Mouse (Mus musculus): Measurements from ENCODE around the gene Fbxl18. TPM values are rescaled to one million over a fixed set of nuclear protein-coding genes. Genes with fewer than 3 reads are reported as not detected.
A peak's percentile ranks its signal among the peaks of the same experiment; 100 is the strongest.

The Fbxl18 gene
- polyA plus RNA-seq, 1 experiment from 2014 or later, result 14.5 TPM

DNA sequence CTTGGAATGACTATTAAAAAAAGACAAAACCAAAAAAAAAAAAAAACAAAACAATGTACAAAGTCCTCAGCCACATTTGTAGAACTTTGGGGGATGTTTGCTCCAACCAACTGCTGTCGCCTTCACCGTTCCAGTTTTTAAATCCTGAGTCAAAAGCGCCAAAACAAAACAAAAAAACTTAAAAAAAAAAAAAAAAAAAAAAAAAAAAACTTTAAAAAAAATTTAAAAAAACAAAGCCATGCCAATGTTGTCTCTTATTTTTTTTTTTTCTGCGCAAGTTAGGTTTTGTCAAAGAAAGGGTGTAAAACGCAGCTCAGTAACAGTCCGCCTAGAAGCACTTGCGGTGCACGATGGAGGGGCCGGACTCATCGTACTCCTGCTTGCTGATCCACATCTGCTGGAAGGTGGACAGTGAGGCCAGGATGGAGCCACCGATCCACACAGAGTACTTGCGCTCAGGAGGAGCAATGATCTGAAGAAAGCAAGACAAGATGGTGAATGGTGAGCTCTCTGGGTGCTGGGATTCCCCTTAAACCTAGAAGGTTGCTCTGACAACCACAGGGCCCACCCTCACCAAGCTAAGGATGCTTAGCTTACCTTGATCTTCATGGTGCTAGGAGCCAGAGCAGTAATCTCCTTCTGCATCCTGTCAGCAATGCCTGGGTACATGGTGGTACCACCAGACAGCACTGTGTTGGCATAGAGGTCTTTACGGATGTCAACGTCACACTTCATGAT, 8.4 kb upstream of the Fbxl18 start:
- peaks cover 69% of the 10 kb centered on the region for H3K36me3 ChIP-seq (ENCODE audit: control insufficient read depth, insufficient read depth, low read length)
- H3K4me3 ChIP-seq (ENCODE audit: low read depth, low read length), result peak overlapping the region; percentile 100
- WGBS, result 85% methylated on average over 14 of the region's 14 CpGs
- H3K4me1 ChIP-seq (ENCODE audit: control insufficient read depth, insufficient read depth, low read length), result peaks cover 24% of the 10 kb centered on the region
- H3K27ac ChIP-seq (ENCODE audit: low read depth, low read length), result no peak overlapping the region
- no peak for DNase-seq (ENCODE audit: low spot score)
- H3K9me3 ChIP-seq (replicated peaks; ENCODE audit: control insufficient read depth, low read length), result no peaks in the 10 kb centered on the region
- peak overlapping the region; percentile 37; the same call in 1 of the 2 replicates for H3K9ac ChIP-seq (ENCODE audit: low read length)
- no peaks in the 10 kb centered on the region for H3K27me3 ChIP-seq (replicated peaks; ENCODE audit: control insufficient read depth, insufficient read depth, low read length)
- no peak for ATAC-seq
- H3K4me2 ChIP-seq (ENCODE audit: low read length), result peak overlapping the region; percentile 66

DNA sequence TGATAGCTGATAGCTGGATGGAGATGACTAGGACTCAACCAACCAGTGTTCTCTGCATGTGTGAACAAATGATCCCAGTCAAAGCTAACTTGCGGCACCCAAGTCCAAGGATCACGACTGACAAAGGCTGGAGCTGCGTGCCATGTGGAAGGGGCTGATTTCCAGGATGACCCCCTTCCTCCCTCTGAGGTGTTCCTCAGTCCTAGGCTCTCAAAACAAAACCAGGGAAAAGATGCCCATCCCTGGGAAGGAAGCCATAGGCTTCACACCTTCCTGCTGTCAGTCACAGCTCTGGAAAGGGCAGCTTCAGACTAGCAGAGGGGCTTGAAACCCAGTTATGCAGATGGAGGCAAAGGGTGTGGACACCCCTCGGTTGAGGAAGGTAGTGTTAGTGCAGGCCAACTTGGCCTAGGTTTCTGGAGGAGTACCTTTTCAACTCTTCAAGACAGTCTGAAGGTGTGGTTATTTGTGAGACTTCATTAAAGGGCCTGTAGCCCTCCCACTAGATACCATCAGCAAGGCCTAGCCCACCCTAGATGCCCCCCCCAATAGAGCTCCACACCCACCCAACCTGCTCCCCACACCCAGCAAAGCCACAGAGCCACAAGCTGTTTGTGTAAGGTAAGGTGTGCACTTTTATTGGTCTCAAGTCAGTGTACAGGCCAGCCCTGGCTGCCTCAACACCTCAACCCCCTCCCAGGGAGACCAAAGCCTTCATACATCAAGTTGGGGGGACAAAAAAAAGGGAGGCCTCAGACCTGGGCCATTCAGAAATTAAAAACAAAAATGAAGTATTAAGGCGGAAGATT, 7.5 kb upstream of the Fbxl18 start:
- Histone ChIP-seq H3K4me3 (ENCODE audit: low read depth, low read length) (no peak overlapping the region), H3K27ac (ENCODE audit: low read depth, low read length) (peak overlapping the region; percentile 17; the same call in 1 of the 2 replicates), H3K27me3 (replicated peaks; ENCODE audit: control insufficient read depth, insufficient read depth, low read length) (no peaks in the 10 kb centered on the region), H3K36me3 (ENCODE audit: control insufficient read depth, insufficient read depth, low read length) (peaks cover 75% of the 10 kb centered on the region), H3K4me1 (ENCODE audit: control insufficient read depth, insufficient read depth, low read length) (peaks cover 17% of the 10 kb centered on the region), H3K9me3 (replicated peaks; ENCODE audit: control insufficient read depth, low read length) (no peaks in the 10 kb centered on the region), H3K9ac (ENCODE audit: low read length) (peak overlapping the region; percentile 40; the same call in 1 of the 2 replicates), H3K4me2 (ENCODE audit: low read length) (peak overlapping the region; percentile 32)
- DNase-seq (ENCODE audit: low spot score) (no peak), ATAC-seq (no peak)
- 67% methylated on average over 5 of the region's 5 CpGs for WGBS

DNA sequence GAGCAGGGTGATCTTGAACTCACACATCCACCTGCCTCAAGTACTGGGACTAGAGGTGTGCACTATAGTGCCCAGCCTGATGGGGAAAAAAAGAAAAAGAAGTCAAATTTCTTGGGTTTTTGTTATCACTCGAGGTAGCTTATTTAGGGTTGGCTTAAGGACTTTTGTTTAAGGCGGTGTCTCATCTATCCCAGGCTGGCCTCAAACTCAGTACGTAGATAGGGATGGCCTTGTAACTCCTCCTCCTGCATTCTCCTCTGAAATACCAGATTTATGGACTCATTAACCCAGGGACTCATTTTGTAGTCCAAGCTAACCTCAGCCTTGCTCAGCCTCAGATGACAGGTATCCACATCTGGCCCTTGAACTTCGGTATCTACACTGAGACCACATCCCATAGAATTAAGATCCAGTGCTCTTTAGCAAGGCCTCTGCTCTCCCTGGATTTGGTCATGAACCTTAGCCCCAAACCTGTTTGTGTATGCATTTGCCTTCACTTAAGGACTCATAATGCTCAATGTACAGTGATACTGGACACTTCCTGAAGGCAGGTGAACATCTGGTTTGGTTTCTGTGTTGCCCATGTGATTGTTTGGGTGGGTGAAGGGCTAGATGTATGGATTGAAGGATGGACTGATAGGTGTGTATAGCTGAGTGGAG, 6.8 kb upstream of the Fbxl18 start:
- Histone ChIP-seq H3K4me1 (ENCODE audit: control insufficient read depth, insufficient read depth, low read length) (peaks cover 10% of the 10 kb centered on the region), H3K9ac (ENCODE audit: low read length) (no peak overlapping the region; the same call in 1 of the 2 replicates), H3K9me3 (replicated peaks; ENCODE audit: control insufficient read depth, low read length) (no peaks in the 10 kb centered on the region), H3K4me2 (ENCODE audit: low read length) (no peak overlapping the region), H3K27ac (ENCODE audit: low read depth, low read length) (peak overlapping the region; percentile 17; the same call in 1 of the 2 replicates), H3K4me3 (ENCODE audit: low read depth, low read length) (no peak overlapping the region), H3K27me3 (replicated peaks; ENCODE audit: control insufficient read depth, insufficient read depth, low read length) (no peaks in the 10 kb centered on the region), H3K36me3 (ENCODE audit: control insufficient read depth, insufficient read depth, low read length) (peaks cover 75% of the 10 kb centered on the region)
- 71% methylated on average over 4 of the region's 4 CpGs for WGBS
- no peak for ATAC-seq
- no peak for DNase-seq (ENCODE audit: low spot score)

DNA sequence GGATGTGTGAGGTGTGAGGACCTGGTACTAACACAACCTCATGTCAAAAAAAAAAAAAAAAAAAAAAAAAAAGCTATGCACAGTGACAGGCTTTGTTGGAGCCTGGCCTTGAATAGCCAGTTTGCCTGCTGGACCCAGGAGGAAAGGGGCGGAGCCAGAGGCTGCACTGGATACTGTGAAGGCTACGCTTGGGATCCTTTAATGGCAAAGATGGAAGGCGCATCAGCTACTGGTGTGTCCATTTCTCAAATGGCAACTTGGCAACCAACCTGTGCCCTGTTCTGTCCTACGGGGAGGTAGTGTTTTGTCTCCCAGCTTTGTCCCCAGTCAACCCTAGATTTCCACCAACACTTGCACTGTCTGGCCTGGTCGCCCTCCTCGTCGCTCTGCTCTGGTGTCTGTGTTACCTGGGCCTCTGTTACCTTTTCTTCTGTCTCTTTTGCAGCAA, 6.2 kb upstream of the Fbxl18 start:
- no peak overlapping the region for H3K4me3 ChIP-seq (ENCODE audit: low read depth, low read length)
- no peak overlapping the region for H3K9ac ChIP-seq (ENCODE audit: low read length)
- no peaks in the 10 kb centered on the region for H3K9me3 ChIP-seq (replicated peaks; ENCODE audit: control insufficient read depth, low read length)
- H3K36me3 ChIP-seq (ENCODE audit: control insufficient read depth, insufficient read depth, low read length), result peaks cover 75% of the 10 kb centered on the region
- WGBS, result 83% methylated on average over 7 of the region's 7 CpGs
- peaks cover 9% of the 10 kb centered on the region; the same call in 1 of the 2 replicates for H3K4me1 ChIP-seq (ENCODE audit: control insufficient read depth, insufficient read depth, low read length)
- H3K4me2 ChIP-seq (ENCODE audit: low read length), result no peak overlapping the region
- ATAC-seq, result no peak
- H3K27ac ChIP-seq (ENCODE audit: low read depth, low read length), result no peak overlapping the region
- DNase-seq (ENCODE audit: low spot score), result peak; percentile 39
- H3K27me3 ChIP-seq (replicated peaks; ENCODE audit: control insufficient read depth, insufficient read depth, low read length), result no peaks in the 10 kb centered on the region

DNA sequence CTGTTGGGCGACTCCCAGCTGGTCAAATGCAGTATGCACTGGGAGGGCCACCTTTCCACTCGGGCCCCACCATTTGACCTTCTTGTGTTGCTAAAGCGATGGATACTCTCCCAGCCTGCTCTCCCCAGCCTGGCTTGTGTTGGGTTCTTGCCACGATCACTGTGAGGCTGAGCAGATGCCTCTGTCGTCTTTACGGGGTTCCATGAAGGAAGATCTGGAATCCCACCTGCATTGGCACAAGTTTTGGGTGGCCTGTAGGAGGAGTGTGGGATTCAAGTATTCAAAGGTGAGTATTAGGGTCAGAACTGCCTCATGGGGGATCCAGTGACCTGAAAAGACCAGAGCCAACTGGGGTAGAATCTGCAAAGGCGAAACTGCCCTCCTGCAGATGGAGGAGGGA, 5.4 kb upstream of the Fbxl18 start:
- Histone ChIP-seq H3K36me3 (ENCODE audit: control insufficient read depth, insufficient read depth, low read length) (peaks cover 75% of the 10 kb centered on the region), H3K27ac (ENCODE audit: low read depth, low read length) (peak overlapping the region; percentile 27; the same call in 1 of the 2 replicates), H3K27me3 (replicated peaks; ENCODE audit: control insufficient read depth, insufficient read depth, low read length) (no peaks in the 10 kb centered on the region), H3K4me2 (ENCODE audit: low read length) (no peak overlapping the region), H3K4me3 (ENCODE audit: low read depth, low read length) (no peak overlapping the region), H3K4me1 (ENCODE audit: control insufficient read depth, insufficient read depth, low read length) (peaks cover 9% of the 10 kb centered on the region; the same call in 1 of the 2 replicates), H3K9ac (ENCODE audit: low read length) (no peak overlapping the region), H3K9me3 (replicated peaks; ENCODE audit: control insufficient read depth, low read length) (no peaks in the 10 kb centered on the region)
- ATAC-seq, result no peak
- 85% methylated on average over 7 of the region's 7 CpGs for WGBS
- DNase-seq (ENCODE audit: low spot score), result no peak

DNA sequence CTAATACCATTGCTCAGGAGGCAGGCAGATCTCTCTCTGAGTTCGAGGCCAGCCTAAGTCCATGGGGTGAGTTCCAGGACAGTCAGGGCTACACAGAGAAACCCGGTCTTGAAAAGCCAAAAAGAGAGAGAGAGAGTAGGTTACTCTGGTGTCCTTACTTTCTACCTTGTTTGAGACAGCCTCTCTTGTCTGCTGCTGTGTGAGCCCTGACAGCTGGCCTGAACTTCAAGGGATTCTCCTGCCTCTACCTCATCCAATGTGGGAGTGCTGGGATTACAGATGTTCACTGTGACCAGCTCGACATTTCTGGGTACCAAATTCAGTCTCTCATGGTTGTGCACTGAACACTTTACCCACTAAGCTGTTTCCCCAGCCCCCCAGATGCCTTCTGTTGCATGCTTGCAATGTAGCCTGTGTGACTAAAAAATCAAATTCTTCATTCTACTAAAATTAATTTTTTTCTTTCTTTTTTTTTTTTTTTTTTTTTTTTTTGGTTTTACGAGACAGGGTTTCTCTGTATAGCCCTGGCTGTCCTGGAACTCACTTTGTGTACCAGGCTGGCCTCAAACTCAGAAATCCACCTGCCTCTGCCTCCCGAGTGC, 4.8 kb upstream of the Fbxl18 start:
- Histone ChIP-seq H3K27ac (ENCODE audit: low read depth, low read length) (no peak overlapping the region), H3K4me1 (ENCODE audit: control insufficient read depth, insufficient read depth, low read length) (peaks cover 9% of the 10 kb centered on the region; the same call in 1 of the 2 replicates), H3K36me3 (ENCODE audit: control insufficient read depth, insufficient read depth, low read length) (peaks cover 69% of the 10 kb centered on the region), H3K27me3 (replicated peaks; ENCODE audit: control insufficient read depth, insufficient read depth, low read length) (no peaks in the 10 kb centered on the region), H3K9me3 (replicated peaks; ENCODE audit: control insufficient read depth, low read length) (no peaks in the 10 kb centered on the region), H3K4me3 (ENCODE audit: low read depth, low read length) (no peak overlapping the region), H3K9ac (ENCODE audit: low read length) (no peak overlapping the region), H3K4me2 (ENCODE audit: low read length) (no peak overlapping the region)
- ATAC-seq, result no peak
- WGBS, result 85% methylated on average over 5 of the region's 5 CpGs
- no peak for DNase-seq (ENCODE audit: low spot score)

DNA sequence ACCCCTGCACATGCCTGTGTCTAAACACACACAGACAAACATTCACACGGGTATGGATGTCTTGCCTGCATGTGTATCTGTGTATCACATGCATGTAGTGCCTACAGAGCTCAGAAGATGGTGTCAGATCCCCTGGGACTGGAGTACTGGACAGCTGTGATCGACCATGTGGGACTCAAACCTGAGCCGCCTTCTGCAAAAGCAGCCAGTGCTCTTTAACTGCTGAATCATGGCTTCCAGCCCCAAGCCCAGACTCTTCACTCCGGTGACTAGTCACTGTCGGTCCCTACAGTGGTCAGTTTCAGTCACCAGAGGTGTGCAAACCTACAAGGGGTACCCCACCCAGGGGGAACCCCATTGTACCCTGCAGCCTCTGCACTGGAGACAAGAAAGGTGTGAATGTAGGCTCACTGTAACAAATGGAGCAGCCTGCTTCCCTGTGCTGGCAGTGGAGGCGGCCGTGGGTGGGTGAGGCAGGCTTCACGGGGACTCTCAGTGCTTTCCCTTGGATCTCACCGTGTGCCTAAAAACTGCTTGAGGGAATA, 3.9 kb upstream of the Fbxl18 start:
- no peak overlapping the region for H3K4me3 ChIP-seq (ENCODE audit: low read depth, low read length)
- H3K27me3 ChIP-seq (replicated peaks; ENCODE audit: control insufficient read depth, insufficient read depth, low read length), result no peaks in the 10 kb centered on the region
- ATAC-seq (no peak), DNase-seq (ENCODE audit: low spot score) (no peak)
- peaks cover 60% of the 10 kb centered on the region for H3K36me3 ChIP-seq (ENCODE audit: control insufficient read depth, insufficient read depth, low read length)
- WGBS, result 84% methylated on average over 9 of the region's 9 CpGs
- H3K4me2 ChIP-seq (ENCODE audit: low read length), result no peak overlapping the region
- no peak overlapping the region for H3K9ac ChIP-seq (ENCODE audit: low read length)
- no peaks in the 10 kb centered on the region for H3K9me3 ChIP-seq (replicated peaks; ENCODE audit: control insufficient read depth, low read length)
- no peak overlapping the region for H3K27ac ChIP-seq (ENCODE audit: low read depth, low read length)
- peaks cover 12% of the 10 kb centered on the region; the same call in 1 of the 2 replicates for H3K4me1 ChIP-seq (ENCODE audit: control insufficient read depth, insufficient read depth, low read length)

DNA sequence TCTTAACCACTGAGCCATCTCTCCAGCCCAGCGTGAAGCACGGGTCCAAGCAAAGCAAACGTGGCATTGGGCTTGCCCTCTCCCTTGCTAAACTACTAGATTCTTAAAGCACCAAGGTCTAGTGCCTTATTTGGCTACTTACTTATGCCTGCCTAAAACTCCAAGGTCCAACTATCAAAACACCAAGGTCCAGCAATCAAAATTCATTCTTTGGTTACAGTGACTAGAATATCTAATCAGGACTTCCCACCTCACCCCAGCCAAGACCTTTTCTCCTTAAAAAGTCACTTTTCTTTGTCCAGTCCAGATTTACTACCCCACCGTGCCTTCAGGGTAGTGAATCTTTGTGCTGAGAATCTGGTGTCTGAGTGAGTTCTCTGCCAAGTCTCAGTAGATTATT, 3.1 kb upstream of the Fbxl18 start:
- no peak for ATAC-seq
- peaks cover 52% of the 10 kb centered on the region for H3K36me3 ChIP-seq (ENCODE audit: control insufficient read depth, insufficient read depth, low read length)
- H3K27ac ChIP-seq (ENCODE audit: low read depth, low read length), result no peak overlapping the region
- no peak overlapping the region for H3K9ac ChIP-seq (ENCODE audit: low read length)
- no peak for DNase-seq (ENCODE audit: low spot score)
- no peaks in the 10 kb centered on the region for H3K27me3 ChIP-seq (replicated peaks; ENCODE audit: control insufficient read depth, insufficient read depth, low read length)
- peaks cover 14% of the 10 kb centered on the region for H3K4me1 ChIP-seq (ENCODE audit: control insufficient read depth, insufficient read depth, low read length)
- no peak overlapping the region for H3K4me3 ChIP-seq (ENCODE audit: low read depth, low read length)
- no peak overlapping the region for H3K4me2 ChIP-seq (ENCODE audit: low read length)
- WGBS, result 91% methylated on average over 4 of the region's 4 CpGs
- H3K9me3 ChIP-seq (replicated peaks; ENCODE audit: control insufficient read depth, low read length), result no peaks in the 10 kb centered on the region

Data from forebrain, embryonic 14.5 days (tissue).